Mouse (Mus musculus) urinary bladder, postnatal 10 days (tissue): ENCODE data around the gene Mthfsl.
"Not testable (repeated sequence)": the region's sequence is repeated elsewhere in the genome, so short reads cannot be mapped to it uniquely, and the experiment has no call there.

Experiments used
- DNase-seq: peaks from one replicate; pipeline ENCODE4 v3.0.0; 2022; ENCODE audit warnings: low spot score

Gene Mthfsl

DNA sequence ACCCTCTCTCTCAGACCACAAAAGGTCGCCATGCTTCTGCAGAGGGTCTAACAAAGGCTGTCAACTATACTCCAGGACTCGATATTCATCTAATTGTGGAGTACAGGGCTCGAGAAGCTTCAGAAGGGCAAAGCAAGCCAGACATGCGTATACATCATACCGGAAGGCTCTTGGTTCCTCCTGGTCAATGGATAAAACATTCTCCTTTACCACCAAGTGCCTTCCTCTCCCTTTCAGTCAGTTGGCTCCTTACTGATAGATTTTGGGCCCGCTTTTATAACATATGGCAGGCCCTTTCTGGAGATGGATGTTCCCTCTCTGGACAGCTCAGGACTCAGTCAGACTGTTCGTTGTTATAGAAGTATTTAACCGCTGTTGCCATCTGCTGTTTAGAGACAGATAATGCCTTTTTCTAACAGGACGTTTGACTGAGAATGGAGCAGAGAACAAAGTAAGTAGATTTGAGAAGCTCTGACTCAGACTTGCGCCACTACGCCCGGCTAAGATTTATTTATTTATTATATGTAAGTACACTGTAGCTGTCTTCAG is at the start of gene Mthfsl:
Mthfsl (minus strand) TSS at position 308 of the 549 bp plus-strand sequence.
- DNase-seq, result not testable (repeated sequence)

DNA sequence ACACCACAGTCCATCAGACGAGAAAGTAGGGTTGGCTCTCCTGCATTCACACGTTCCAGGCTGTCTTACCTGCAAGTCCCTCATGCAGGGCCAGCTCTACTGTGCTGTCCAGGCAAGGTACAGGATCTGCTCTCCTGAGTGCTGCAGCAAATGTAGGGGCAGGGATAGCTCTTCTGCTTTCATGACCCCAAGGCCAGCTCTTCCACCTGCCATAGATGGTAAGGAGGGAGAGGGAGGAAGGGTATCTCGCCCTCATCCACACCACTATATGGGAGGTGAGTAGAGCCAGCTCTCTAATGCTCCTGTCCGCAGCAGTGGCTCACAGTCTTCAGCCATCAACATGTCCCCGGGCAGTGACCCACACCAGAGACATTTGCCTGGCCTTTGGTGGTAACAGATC is 49.4 kb upstream of the Mthfsl start:
- not testable (repeated sequence) for DNase-seq

DNA sequence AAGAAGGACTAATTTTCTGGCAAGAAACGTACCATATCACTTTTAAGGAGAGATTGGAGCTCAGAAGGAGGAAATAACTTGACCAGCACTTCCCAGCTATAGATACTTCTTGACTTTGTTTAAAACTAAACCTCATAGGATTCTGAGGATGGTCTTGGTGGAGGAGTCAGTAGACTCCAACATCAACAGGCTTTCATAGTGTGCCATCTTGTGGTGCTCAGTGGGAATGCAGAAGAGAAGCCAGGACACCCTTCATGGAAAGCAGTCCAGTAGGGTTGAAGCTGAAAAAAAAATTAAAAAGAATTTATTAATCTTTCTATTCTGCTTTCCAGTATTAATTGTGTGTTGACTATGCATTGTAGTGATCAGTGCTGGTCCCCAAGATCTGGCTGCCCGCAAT is 26.6 kb upstream of the Mthfsl start:
- DNase-seq, result not testable (repeated sequence)

DNA sequence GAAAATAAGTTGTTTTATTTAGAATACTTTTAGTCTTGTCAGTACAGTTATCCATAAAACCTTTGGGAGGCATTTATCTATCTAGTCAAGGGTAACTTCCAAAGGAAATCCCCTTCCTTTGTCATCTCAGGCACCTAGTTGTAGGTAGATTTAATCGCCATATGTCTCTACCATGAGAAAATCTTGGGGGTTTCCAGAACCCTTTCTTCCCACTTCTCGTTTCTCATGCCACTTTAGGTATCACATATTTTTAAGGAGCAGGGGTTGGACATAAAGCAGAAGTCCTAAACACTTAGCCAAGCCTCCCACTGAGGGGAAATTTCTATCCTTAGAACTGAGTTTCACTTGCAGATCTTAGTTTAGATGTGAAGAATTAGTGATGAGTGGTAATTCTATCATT is 25.9 kb upstream of the Mthfsl start:
- not testable (repeated sequence) for DNase-seq

DNA sequence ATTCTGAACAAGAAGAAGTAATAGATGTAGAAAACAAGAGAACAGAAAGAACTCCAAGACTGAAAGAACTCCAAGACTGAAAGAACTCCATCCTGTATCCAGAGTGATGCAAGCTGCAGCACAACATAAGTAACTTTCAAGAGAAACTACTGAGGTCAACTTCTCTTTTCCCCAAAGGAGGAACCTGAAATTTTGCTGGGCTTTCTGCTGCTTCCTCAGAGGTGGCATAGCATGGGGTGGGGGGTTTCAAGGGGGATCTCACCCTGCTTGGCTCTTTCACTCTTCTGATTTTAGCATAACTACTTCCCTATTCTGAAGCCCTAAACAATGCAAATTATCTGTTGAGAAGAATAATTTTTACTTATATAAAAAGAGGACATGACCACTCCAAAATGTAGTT is 15.2 kb upstream of the Mthfsl start:
- not testable (repeated sequence) for DNase-seq

DNA sequence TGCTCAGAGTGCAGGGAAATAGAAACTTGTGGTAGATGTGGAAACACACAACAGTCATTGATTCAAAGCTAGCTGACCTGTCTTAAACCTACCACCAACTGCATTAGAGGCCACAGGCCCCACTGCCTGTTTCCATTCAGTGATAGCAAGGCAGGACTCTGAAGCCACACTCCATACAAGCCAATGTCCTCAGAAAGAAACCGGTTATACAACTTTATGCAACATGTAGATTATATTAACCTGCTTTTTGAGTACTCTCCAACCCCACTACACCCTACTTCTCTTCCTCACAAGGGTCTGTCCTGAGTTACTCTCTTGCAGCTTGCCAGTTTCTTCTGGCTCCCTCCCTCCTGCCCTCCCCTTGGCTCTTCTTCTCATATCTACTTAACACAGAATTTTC is 13.1 kb upstream of the Mthfsl start:
- DNase-seq, result not testable (repeated sequence)

DNA sequence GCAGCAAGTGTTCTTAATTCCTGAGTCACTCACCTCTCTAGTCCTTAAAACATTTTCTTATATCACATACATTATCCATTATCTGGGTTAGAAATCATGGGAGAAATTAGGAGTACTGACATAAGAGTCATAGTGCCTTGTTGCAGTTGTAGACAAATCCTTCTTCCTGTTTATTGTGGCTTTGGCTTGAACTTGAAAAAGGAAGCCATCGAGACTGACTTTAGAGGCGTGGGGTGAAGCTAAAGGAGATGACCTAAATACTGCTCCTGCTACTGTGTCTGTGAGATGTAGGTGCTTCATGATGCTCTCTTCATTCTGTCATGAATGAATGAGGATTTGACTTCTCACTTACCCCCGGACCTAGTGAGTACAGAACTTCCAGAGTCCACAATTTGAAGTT is 12.2 kb upstream of the Mthfsl start:
- not testable (repeated sequence) for DNase-seq

DNA sequence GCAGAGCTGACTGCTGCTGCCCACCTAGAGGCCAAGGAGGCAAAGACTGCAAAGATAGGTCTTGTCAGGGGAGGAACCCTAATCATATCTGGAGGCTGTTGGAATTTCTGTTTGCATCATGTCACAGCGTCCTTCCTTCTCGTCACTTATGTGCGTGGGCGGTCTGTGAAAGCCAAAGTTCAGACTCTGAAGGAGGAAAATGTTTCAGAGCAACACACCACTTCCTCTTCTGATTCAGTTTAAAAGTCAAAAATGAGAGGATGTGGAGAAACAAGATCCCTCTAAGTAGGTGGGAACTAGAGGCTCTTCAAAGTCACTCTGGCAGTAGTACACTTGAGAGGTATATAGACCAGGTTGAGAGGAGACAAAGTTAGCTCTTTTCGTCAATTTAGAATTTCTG is 11.6 kb upstream of the Mthfsl start, which contains the start of gene Bcl2a1d:
Bcl2a1d (minus strand) TSS at position 187 of the 400 bp plus-strand sequence.
- DNase-seq, result not testable (repeated sequence)

DNA sequence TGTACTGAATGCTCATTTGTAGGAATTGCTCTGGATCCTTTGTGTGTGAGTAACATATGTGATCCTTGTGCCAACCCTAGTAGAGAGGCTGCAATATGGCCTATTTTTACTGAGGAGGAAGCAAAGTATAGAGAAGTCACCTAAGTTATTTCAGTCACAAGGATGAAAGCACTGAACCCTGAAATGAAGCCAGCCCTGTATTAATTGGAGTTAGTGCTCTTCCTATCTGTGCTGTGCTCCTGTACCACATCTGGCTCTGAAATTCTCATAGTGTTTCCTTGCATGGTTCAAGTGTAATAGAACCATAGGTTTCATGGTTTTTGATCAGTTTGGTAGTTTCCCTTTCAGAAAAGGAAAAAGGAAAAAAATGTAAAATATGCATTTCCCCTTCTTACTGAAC is 8.2 kb upstream of the Mthfsl start:
- not testable (repeated sequence) for DNase-seq

DNA sequence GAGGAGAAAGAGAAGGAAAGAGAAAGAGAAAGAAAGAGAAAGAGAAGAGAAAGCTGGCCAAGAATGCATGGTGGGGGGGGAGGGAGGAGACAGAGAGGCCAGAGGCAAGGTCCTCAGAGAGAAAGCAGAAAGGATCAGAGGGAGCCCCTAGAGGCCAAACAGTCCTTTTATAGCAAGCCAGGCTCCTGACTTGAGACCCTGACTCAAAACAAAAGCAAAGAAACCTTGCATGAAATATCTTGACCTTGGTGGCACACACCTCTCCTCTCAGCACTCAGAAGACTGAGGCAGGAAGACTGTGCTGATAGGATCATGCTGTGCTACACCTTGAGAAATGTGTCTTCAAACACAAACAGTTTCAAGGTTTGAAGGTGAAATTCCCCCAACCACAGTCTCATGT is 1.5 kb upstream of the Mthfsl start:
- DNase-seq, result not testable (repeated sequence)

DNA sequence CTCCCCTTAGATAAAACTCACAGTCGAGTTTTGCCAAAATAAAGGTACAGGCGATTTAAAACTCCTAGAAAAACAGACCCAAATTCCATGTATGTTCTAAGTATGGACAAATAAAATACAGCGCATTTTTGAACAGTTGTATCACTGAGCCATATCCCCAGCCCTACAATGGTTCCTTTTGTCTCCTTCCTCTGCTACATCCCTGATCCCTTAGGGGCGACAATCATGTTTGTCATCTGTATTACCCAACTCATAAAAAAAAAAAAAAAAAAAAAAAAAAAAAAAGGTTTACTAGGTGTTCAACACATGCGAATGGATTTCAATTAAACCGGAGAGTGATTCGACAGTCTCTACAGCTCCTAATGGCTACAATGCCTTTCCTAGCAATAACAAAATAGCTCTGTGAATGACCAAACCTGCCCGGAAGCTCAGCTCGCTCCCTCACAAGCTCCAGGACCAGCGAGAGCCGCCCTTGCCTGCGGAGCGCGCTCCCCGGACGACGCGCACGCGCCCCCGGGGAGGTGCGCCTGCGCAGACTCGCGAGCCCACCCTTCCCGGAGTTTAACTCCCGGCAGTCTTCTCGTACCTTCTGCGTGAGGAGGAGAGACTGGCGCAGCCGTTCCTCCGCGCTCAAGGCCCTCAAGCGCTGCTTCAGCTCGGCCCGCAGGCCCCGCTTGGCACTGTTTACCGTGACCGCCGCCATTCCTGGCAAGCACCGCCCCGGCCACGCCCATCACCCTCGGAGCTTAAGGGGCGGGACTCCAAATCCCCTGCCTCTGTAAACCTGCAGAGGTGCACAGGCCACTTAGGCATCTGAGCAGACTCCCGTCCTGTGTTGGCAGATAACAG is 799 bp downstream of the Mthfsl start:
- not testable (repeated sequence) for DNase-seq

DNA sequence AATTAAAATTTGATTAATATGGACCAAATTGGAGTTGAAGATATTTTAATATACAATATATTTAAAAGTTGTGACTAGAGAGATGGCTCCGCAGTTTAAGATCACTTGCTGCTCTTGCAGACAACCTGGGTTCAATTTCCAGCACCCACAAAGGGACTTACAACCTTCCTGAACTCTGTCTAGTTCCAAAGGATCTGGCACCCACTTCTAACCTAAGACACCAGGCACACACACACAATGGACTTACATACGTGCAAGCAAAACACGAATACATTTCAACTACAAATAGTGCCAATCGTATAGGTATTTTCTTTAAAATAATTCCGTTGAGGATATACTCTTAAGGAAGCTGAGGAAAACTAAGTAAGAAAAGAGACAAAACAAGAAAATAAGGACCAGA is 1.5 kb downstream of the Mthfsl start:
- DNase-seq, result not testable (repeated sequence)

DNA sequence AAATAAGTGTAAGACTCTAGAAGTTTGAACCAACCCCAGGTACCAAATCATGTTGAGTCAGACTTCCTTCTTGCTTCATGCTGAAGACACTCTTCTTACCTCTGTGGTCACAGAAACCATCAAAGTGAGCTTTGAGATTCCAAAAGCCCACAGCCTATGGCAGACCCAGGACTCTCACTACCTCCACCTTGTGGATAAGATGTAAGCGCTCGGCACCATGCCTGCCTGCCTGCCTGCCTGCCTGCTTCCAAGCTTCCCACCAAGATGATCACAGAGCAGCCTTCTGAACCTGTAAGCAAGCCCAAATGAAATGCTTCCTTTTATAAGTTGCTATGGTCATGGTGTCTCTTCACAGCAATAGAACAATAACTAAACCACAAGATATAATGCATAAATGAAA is 2.0 kb downstream of the Mthfsl start:
- not testable (repeated sequence) for DNase-seq

DNA sequence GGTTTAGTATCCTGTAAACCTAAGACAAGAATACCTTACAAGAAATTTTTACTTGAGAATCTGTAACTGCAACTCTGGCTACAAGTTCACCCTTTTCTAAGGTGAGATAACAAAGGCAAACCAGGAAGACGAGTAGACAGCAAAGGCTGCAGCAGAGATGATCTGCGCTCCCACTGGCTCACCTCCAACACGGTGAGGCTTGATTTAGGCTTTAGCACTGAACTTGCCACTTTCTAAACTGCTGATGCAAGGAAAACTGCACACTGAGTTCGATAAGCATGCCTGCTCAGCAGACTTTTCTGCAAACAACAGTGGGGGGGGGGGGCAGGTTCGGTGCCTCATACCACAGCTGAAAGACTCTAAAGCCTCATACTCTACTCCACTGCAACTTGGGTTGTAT is 5.6 kb downstream of the Mthfsl start:
- DNase-seq, result not testable (repeated sequence)

DNA sequence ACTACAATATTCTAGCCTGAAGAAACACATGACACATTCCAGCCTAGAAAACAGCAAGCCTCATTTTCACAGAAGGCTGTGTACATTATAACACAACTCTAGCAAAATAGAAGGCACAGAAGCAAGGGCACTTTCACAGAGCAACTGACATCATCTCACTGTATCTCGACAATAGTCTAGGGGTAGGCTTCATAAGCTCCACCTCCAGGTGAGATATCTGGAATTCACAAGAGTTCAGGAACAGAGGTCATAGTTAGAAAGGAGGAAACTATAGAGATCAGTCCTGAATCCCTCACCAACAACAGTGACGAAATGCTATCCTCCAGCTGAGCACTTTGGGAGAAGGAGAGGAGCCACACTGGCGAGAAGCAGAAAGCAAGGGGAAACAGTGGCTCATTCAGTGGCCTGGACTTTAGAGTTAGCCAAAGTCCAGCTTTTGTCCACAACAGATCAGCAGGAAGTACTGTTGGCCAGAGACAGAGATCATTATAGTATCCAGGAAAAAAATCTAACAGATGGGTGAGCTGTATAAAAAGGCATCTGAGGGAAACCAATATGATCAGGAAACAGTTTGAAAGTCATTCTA is 7.8 kb downstream of the Mthfsl start:
- DNase-seq, result not testable (repeated sequence)

DNA sequence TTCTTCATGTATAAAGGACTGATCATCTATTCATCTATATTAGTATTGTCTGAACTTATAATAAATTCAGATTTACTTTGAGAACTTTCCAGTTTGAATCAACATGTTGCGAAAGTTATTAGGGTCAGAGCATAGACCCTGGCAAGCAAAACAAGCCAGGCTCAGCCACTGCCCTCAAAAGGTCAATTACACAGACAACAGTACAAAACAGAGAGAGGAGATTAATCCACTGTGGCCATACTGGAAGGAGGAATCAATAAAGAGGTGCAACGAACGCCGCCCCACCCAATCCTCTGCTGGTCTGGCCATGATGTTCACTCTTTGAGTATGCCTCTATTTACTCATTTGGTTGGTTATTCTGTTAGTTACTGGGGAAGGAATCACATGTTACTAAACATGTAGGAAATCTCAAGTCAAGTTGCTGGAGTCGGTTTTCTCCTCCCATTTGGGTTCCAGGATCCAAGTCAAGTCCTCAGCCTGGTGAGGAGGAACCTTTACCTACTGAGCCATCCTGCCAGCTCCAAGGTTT is 9.1 kb downstream of the Mthfsl start:
- not testable (repeated sequence) for DNase-seq

DNA sequence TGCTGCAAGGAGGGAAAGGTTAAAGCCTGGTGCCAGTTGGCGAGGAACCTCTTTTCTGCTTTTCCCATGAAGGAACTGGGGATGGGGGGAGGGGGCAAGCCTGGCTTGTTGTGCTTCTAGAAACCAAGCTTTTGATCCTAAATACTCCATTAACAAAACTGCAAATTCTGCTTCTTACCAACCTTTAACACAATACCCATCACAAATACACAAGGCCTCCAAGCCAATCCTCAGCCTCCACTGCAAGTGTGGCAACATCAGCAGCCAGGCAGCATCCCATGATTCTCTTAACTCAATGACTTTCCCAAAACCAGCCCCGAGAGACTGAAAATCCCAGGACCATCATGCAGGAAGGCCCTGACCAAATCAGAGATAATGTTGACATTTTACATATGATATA is 9.7 kb downstream of the Mthfsl start:
- DNase-seq, result not testable (repeated sequence)

DNA sequence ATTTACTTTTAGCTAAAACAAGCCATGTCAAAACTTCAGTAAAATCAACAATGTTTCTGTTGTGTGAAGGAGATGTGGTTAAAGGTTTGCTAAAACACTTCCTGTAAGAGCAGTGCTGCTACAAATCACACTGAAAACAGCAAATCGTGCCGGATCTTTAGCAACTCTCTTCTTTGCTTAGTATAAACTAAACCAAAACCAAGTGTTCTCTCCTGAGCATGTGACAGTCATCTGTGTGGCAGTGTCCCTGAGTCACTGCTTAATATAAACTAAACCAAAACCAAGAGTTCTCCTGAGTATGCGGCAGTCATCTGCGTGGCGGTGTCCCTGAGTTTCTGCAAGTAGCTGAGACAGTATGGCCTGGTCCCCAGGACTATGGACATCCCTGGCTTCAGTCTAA is 10.3 kb downstream of the Mthfsl start:
- not testable (repeated sequence) for DNase-seq

DNA sequence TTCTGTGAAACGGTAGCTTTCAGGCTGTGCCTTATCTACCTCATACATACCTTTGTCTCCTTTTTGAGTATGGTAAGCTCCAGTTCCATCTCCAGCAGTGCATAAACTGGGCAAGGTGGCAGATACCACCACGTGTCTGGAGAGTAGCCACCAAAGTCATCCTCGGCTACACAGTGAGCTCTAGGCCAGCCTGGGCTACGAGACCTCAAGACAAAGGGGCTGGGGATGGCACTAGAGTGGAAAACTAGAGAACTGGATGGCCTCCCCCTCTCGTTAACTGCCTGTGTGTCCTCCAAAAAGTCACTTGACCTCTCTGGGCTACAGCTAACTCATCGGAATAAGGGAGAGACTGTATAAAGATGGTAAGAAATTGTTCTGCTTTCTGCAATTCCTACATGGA is 10.8 kb downstream of the Mthfsl start:
- DNase-seq, result no peak

DNA sequence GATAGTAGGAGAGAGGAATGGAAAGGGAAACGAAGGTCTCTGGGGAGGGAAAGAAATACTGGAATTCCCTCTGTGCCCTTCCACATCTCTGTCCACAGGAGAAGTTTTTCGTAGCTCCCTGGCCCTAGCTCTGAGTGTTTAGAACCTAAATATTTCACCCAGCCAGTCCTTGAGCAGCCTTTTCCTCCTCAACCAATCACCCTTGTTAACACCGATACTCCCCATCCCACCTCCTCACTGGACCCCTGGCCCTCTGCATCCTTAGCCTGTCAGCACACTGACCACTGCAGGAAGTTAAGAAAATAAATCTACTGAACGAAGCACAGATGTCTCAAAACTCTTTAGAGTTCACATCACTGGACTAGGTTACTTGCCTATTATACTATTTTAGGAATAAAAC is 13.4 kb downstream of the Mthfsl start:
- DNase-seq, result no peak

DNA sequence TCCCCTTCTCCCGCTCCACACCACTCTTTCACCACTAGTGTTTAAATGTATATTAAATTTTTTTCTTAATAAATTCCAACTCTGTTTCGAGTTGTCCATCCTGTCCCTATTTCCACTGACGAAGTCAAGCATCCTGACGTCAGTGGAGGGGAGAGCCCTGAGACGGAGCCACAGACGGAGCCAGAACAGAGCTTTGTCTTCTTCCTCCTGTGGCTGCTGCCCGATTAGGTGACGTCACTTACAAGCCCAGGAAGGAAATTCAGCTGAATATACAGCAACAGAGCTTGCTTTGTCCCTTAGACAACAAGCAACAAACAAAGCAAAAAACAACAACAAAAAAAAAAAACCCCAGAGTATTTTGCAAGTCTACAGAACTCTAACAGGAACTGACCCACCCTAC is 14.9 kb downstream of the Mthfsl start:
- not testable (repeated sequence) for DNase-seq

DNA sequence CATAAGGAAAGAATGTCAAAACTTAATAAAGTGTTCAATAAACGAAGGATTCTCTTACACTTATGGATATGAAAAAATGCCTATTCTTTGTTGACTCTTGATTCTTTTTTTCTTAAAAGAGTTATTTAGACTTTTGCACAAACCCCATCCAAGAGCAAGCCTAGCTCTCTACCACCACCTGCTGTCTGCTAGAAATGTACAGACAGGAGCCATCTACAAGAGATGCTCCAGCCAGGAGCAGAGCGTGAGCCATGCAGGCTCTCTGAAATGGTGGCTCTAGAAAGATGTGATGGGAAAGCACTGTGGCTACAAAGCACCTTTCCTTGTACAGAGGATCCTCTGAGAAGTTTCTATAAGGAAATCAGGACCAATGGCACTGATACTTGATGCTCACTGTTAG is 21.4 kb downstream of the Mthfsl start:
- DNase-seq, result not testable (repeated sequence)

DNA sequence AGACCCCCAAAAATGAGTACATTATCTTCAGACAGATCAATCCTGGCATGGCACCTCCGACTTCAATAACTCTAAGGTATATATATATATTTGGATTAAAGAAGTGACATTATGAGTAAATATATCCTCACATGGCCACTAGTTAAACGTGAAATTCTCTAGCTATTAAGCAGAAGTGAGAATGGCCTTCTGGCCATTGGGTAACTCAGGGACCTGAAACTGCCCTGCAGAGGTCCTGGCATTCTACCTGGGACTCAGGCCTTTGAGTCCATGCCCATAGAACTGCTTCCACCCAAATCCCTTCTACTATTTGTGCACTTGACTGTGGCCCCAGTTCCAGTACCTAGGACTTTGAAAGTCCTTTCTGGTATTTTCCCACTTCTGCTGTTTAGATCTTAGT is 28.8 kb downstream of the Mthfsl start:
- not testable (repeated sequence) for DNase-seq
